Mouse (Mus musculus) lung, postnatal 0 days (tissue): ENCODE measurements at regions not wholly inside any gene's neighbourhood (a gene's known extent, or its start where the extent isn't known, plus 50 kb on each side); places are given as distances from the start of the nearest gene placed in this dataset.

Experiments used
- CTCF ChIP-seq: IDR thresholded peaks from 2 replicates; pipeline ENCODE4 v1.5.1; 2016; ENCODE audit warnings: antibody characterized with exemption, mild to moderate bottlenecking
- EP300 ChIP-seq: IDR thresholded peaks from 2 replicates; pipeline ENCODE4 v1.6.1; 2016; ENCODE audit warnings: antibody characterized with exemption, mild to moderate bottlenecking, control low read depth

DNA sequence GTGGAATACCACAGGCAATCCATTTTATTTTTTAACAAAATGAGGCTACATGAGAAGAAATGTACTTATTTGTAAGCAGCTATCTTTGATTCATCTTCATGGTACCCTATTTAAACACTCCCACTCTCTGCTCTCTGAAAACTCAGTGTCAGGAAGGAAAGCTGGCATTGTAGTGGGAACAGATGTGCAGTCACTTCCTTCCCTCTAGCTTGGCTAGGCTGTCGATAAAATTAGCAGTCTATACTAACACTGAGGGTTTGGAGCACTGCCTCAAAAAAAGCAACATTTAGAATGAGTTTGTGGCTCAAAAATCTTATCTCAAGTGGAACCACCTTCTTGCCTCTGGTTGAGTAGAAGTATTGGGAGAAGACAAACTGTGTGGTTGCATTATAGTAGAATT, 4762.1 kb downstream of the 9330182O14Rik start:
- TF ChIP-seq CTCF (no peak), EP300 (no peak)
